ENCODE assay signal across 24 mouse cellular contexts in genomic region chr1:176943987-176944386, GRCm38 (mm10).
DNase-seq lines count a peak whose midpoint lies in the region; ATAC-seq lines count a peak whose summit lies in the region.
"Had no signal": no experiment of that assay in that cellular context is flagged by ENCODE, and none has a peak within 500 bp of the region (broad histone marks: within the 10 kb centered on the region; RNA-seq: fewer than 3 reads in every experiment).

No protein-coding gene starts in this region.

- peaks cover 34% of the 10 kb centered on the region for H3K4me1 ChIP-seq in forebrain, embryonic 14.5 days (ENCODE audit: control insufficient read depth, insufficient read depth, low read length)
- H3K4me1 ChIP-seq in forebrain, embryonic 13.5 days, result peaks cover 50% of the 10 kb centered on the region
- peaks cover 61% of the 10 kb centered on the region for H3K4me1 ChIP-seq in liver, embryonic 12.5 days
- H3K4me1 ChIP-seq: embryonic facial prominence, embryonic 15.5 days had no signal

- ATAC-seq in forebrain, embryonic 14.5 days, result no peak
- ATAC-seq in forebrain, embryonic 13.5 days, result no peak
- no peak for ATAC-seq in liver, embryonic 12.5 days
- 0 out of 2 replicates have a peak, but pooled peaks have one; percentile 5 for ATAC-seq in common myeloid progenitor, adult 5-6 weeks (replicated peaks; ENCODE audit: low read depth, poor library complexity, severe bottlenecking)
- ATAC-seq: intestine, postnatal 0 days; lung, postnatal 0 days had no signal

- H3K36me3 ChIP-seq in forebrain, embryonic 14.5 days (ENCODE audit: control insufficient read depth, insufficient read depth, low read length), result no peaks in the 10 kb centered on the region
- H3K36me3 ChIP-seq in forebrain, embryonic 13.5 days (ENCODE audit: poor library complexity, severe bottlenecking), result no peaks in the 10 kb centered on the region
- no peaks in the 10 kb centered on the region for H3K36me3 ChIP-seq in liver, embryonic 12.5 days
- H3K36me3 ChIP-seq: embryonic facial prominence, embryonic 10.5 days; embryonic facial prominence, embryonic 15.5 days; heart, embryonic 12.5 days; hindbrain, embryonic 13.5 days had no signal

- H3K9me3 ChIP-seq in forebrain, embryonic 14.5 days (replicated peaks; ENCODE audit: control insufficient read depth, low read length), result no peaks in the 10 kb centered on the region
- no peaks in the 10 kb centered on the region for H3K9me3 ChIP-seq in forebrain, embryonic 13.5 days (replicated peaks)
- no peaks in the 10 kb centered on the region for H3K9me3 ChIP-seq in liver, embryonic 12.5 days (replicated peaks)
- H3K9me3 ChIP-seq: embryonic facial prominence, embryonic 10.5 days; embryonic facial prominence, embryonic 15.5 days; heart, embryonic 12.5 days; hindbrain, embryonic 13.5 days had no signal

- H3K4me2 ChIP-seq in forebrain, embryonic 14.5 days (ENCODE audit: low read length), result no peak overlapping the region
- H3K4me2 ChIP-seq in forebrain, embryonic 13.5 days, result no peak overlapping the region
- H3K4me2 ChIP-seq in liver, embryonic 12.5 days, result no peak overlapping the region
- H3K4me2 ChIP-seq: embryonic facial prominence, embryonic 15.5 days; heart, embryonic 12.5 days; hindbrain, embryonic 13.5 days had no signal

- H3K27ac ChIP-seq in forebrain, embryonic 14.5 days (ENCODE audit: low read depth, low read length), result no peak overlapping the region; the same call in 1 of the 2 replicates
- H3K27ac ChIP-seq in forebrain, embryonic 13.5 days, result no peak overlapping the region
- 0 out of 2 replicates have a peak overlapping the region, but pooled peaks have one; percentile 20 for H3K27ac ChIP-seq in liver, embryonic 12.5 days
- H3K27ac ChIP-seq: embryonic facial prominence, embryonic 10.5 days; embryonic facial prominence, embryonic 15.5 days; gastrocnemius, adult 2 months; heart, adult 2 months; hindbrain, embryonic 13.5 days; macrophage had no signal

- WGBS in forebrain, embryonic 14.5 days, result 70% methylated on average over 5 of the region's 5 CpGs
- 74% methylated on average over 5 of the region's 5 CpGs for WGBS in forebrain, embryonic 13.5 days
- WGBS in liver, embryonic 12.5 days (ENCODE audit: insufficient replicate concordance), result 79% methylated on average over 5 of the region's 5 CpGs

- H3K4me3 ChIP-seq in forebrain, embryonic 14.5 days (ENCODE audit: low read depth, low read length), result no peak overlapping the region
- no peak overlapping the region for H3K4me3 ChIP-seq in forebrain, embryonic 13.5 days
- no peak overlapping the region for H3K4me3 ChIP-seq in liver, embryonic 12.5 days
- H3K4me3 ChIP-seq: embryonic facial prominence, embryonic 10.5 days; embryonic facial prominence, embryonic 15.5 days; gastrocnemius, adult 2 months; heart, adult 2 months; heart, embryonic 12.5 days; hindbrain, embryonic 13.5 days had no signal

- no peak overlapping the region for H3K9ac ChIP-seq in forebrain, embryonic 14.5 days (ENCODE audit: low read length)
- no peak overlapping the region for H3K9ac ChIP-seq in forebrain, embryonic 13.5 days
- no peak overlapping the region for H3K9ac ChIP-seq in liver, embryonic 12.5 days
- H3K9ac ChIP-seq: embryonic facial prominence, embryonic 15.5 days; heart, embryonic 12.5 days; hindbrain, embryonic 13.5 days had no signal

- H3K27me3 ChIP-seq in forebrain, embryonic 14.5 days (replicated peaks; ENCODE audit: control insufficient read depth, insufficient read depth, low read length), result no peaks in the 10 kb centered on the region
- H3K27me3 ChIP-seq in forebrain, embryonic 13.5 days, result no peaks in the 10 kb centered on the region
- H3K27me3 ChIP-seq in liver, embryonic 12.5 days (replicated peaks), result no peaks in the 10 kb centered on the region
- H3K27me3 ChIP-seq: embryonic facial prominence, embryonic 15.5 days; heart, embryonic 12.5 days; hindbrain, embryonic 13.5 days had no signal

- DNase-seq in forebrain, embryonic 14.5 days (ENCODE audit: low spot score), result peak; percentile 63
- no peak for DNase-seq in liver
- no peak for DNase-seq in lung, postnatal 14 days
- DNase-seq: B cell, adult 2 months; cerebellum, adult 11-12 months; cerebellum, adult 9-11 months; gastrocnemius, adult 2 months; gastrocnemius, postnatal 36 days; heart, adult 2 months; heart, postnatal 4 days; kidney, adult 9 months; kidney, postnatal 10 days; lung, adult 18-20 months; midbrain, embryonic 14.5 days had no signal
